Mouse (Mus musculus) forebrain, embryonic 15.5 days (tissue): ENCODE data around the gene Tfap4. TPM values are rescaled to one million over a fixed set of nuclear protein-coding genes. Genes with fewer than 3 reads are reported as not detected.

Experiments used
- ATAC-seq: fragments of 200-750 bp; cut with Nextera tagmentation; replicated peaks from 2 replicates; pipeline ENCODE4 v1.8.0; 2017; ENCODE audit warnings: mild to moderate bottlenecking, moderate TSS enrichment, moderate library complexity
- H3K27ac ChIP-seq: fragments of 300-500 bp; sonication (generic); replicated peaks from 2 replicates; pipeline ENCODE4 v1.5.1; 2015; ENCODE audit warnings: mild to moderate bottlenecking, inconsistent platforms
- H3K27me3 ChIP-seq: fragments of 300-500 bp; sonication (generic); 2 replicates; pipeline ENCODE4 v1.6.1; 2015; ENCODE audit warnings: inconsistent platforms
- H3K36me3 ChIP-seq: fragments of 300-500 bp; sonication (generic); 2 replicates; pipeline ENCODE4 v1.6.1; 2015; ENCODE audit warnings: mild to moderate bottlenecking, inconsistent platforms
- H3K4me1 ChIP-seq: fragments of 300-500 bp; sonication (generic); 2 replicates; pipeline ENCODE4 v1.6.1; 2015; ENCODE audit warnings: inconsistent platforms
- H3K4me2 ChIP-seq: fragments of 300-500 bp; sonication (generic); replicated peaks from 2 replicates; pipeline ENCODE4 v1.6.1; 2015; ENCODE audit warnings: mild to moderate bottlenecking, inconsistent platforms
- H3K4me3 ChIP-seq: fragments of 300-500 bp; sonication (generic); 2 replicates; pipeline ENCODE4 v1.5.1; 2015; ENCODE audit warnings: mild to moderate bottlenecking, inconsistent platforms
- H3K9ac ChIP-seq: fragments of 300-500 bp; sonication (generic); replicated peaks from 2 replicates; pipeline ENCODE4 v1.6.1; 2015; ENCODE audit warnings: mild to moderate bottlenecking, inconsistent platforms
- H3K9me3 ChIP-seq: fragments of 300-500 bp; sonication (generic); 2 replicates; pipeline ENCODE4 v1.6.1; 2016; ENCODE audit warnings: inconsistent platforms
- WGBS: fragments of 180-500 bp; shearing (Covaris S2); methylation state at CpG from one replicate; pipeline ENCODE4 v1.1.7; 2015; ENCODE audit warnings: mixed read lengths; 5-methylcytosine and 5-hydroxymethylcytosine counted together
- polyA plus RNA-seq: library from polyadenylated mRNA; unstranded; fragments of >200 nt; fragmentation: Nextera tagmentation; extraction: Ambion mirVana; gene quantifications from 2 replicates; pipeline ENCODE4 v1.2.1, GENCODE M21; 2015

Gene Tfap4
- 14.3 and 15.2 TPM in 2 replicates for polyA plus RNA-seq

- 1% methylated on average over 15 of the region's 17 CpGs for WGBS
- peak; percentile 20 for ATAC-seq
- peak within 1 kb of the TSS; percentile 73 for H3K9ac ChIP-seq
Measured at GRCm38 (mm10) chr16:4559715-4560144, at the start of gene Tfap4. Gene Tfap4 (minus strand): TSS chr16:4559854.

GRCm38 (mm10) chr16:4608532-4609059 lies 48.9 kb upstream of the Tfap4 start:
- Histone ChIP-seq H3K27me3 (no peaks in the 10 kb centered on the region), H3K27ac (no peak overlapping the region), H3K9me3 (no peaks in the 10 kb centered on the region), H3K9ac (no peak overlapping the region), H3K4me2 (no peak overlapping the region), H3K36me3 (peaks cover 26% of the 10 kb centered on the region), H3K4me3 (no peak overlapping the region), H3K4me1 (peaks cover 25% of the 10 kb centered on the region)
- 87% methylated on average over 19 of the region's 19 CpGs for WGBS
- ATAC-seq: no peak

More at GRCm38 (mm10) chr16:4559715-4560144, at the start of gene Tfap4:
- peaks cover 25% of the 10 kb centered on the region for H3K4me1 ChIP-seq
- H3K9me3 ChIP-seq: no peaks in the 10 kb centered on the region
- peak within 1 kb of the TSS; percentile 88 for H3K4me2 ChIP-seq
- no peaks in the 10 kb centered on the region for H3K27me3 ChIP-seq
- peak within 1 kb of the TSS; percentile 97 for H3K27ac ChIP-seq
- peak within 1 kb of the TSS; percentile 89 for H3K4me3 ChIP-seq
- H3K36me3 ChIP-seq: no peaks in the 10 kb centered on the region

- Histone ChIP-seq H3K9ac (no peak overlapping the region), H3K4me3 (no peak overlapping the region), H3K4me2 (no peak overlapping the region), H3K27ac (no peak overlapping the region; the same call in 1 of the 2 replicates), H3K9me3 (no peaks in the 10 kb centered on the region), H3K27me3 (no peaks in the 10 kb centered on the region), H3K4me1 (peaks cover 28% of the 10 kb centered on the region), H3K36me3 (peaks cover 20% of the 10 kb centered on the region)
- 51% methylated on average over 9 of the region's 9 CpGs for WGBS
- ATAC-seq: 0 out of 2 replicates have a peak, but pooled peaks have one; percentile 42
Measured at GRCm38 (mm10) chr16:4607818-4608531, 48.3 kb upstream of the Tfap4 start.

GRCm38 (mm10) chr16:4606431-4607084 lies 46.9 kb upstream of the Tfap4 start:
- Histone ChIP-seq H3K4me1 (peaks cover 38% of the 10 kb centered on the region), H3K27ac (no peak overlapping the region), H3K9me3 (no peaks in the 10 kb centered on the region), H3K4me2 (no peak overlapping the region), H3K4me3 (no peak overlapping the region), H3K9ac (no peak overlapping the region), H3K27me3 (no peaks in the 10 kb centered on the region), H3K36me3 (peaks cover 10% of the 10 kb centered on the region)
- 46% methylated on average over 5 of the region's 5 CpGs for WGBS
- 0 out of 2 replicates have a peak, but pooled peaks have one; percentile 17 for ATAC-seq

GRCm38 (mm10) chr16:4605514-4606131 lies 46.0 kb upstream of the Tfap4 start:
- peaks cover 5% of the 10 kb centered on the region; the same call in 1 of the 2 replicates for H3K36me3 ChIP-seq
- ATAC-seq: no peak
- H3K27ac ChIP-seq: no peak overlapping the region
- H3K4me1 ChIP-seq: peaks cover 38% of the 10 kb centered on the region
- H3K27me3 ChIP-seq: no peaks in the 10 kb centered on the region
- no peak overlapping the region for H3K4me3 ChIP-seq
- H3K9ac ChIP-seq: no peak overlapping the region
- no peak overlapping the region for H3K4me2 ChIP-seq
- H3K9me3 ChIP-seq: no peaks in the 10 kb centered on the region
- WGBS: 42% methylated on average over 13 of the region's 13 CpGs

- no peaks in the 10 kb centered on the region for H3K9me3 ChIP-seq
- H3K4me1 ChIP-seq: peaks cover 41% of the 10 kb centered on the region
- no peak for ATAC-seq
- H3K27ac ChIP-seq: no peak overlapping the region
- no peaks in the 10 kb centered on the region for H3K27me3 ChIP-seq
- H3K9ac ChIP-seq: no peak overlapping the region
- no peak overlapping the region for H3K4me3 ChIP-seq
- H3K4me2 ChIP-seq: no peak overlapping the region
- 74% methylated on average over 11 of the region's 11 CpGs for WGBS
- H3K36me3 ChIP-seq: no peaks in the 10 kb centered on the region
Measured at GRCm38 (mm10) chr16:4604293-4604837, 44.7 kb upstream of the Tfap4 start.

- H3K4me2 ChIP-seq: no peak overlapping the region
- H3K4me1 ChIP-seq: peaks cover 50% of the 10 kb centered on the region
- no peak overlapping the region for H3K4me3 ChIP-seq
- H3K9ac ChIP-seq: no peak overlapping the region
- 67% methylated on average over 1 of the region's 1 CpGs for WGBS
- no peaks in the 10 kb centered on the region for H3K9me3 ChIP-seq
- no peaks in the 10 kb centered on the region for H3K36me3 ChIP-seq
- ATAC-seq: no peak
- no peak overlapping the region for H3K27ac ChIP-seq
- H3K27me3 ChIP-seq: no peaks in the 10 kb centered on the region
Measured at GRCm38 (mm10) chr16:4603453-4603837, 43.8 kb upstream of the Tfap4 start.

- Histone ChIP-seq H3K9ac (no peak overlapping the region), H3K4me2 (no peak overlapping the region)
- no peak for ATAC-seq
Measured at GRCm38 (mm10) chr16:4602766-4603452, 43.3 kb upstream of the Tfap4 start.

GRCm38 (mm10) chr16:4602189-4602588 lies 42.5 kb upstream of the Tfap4 start:
- Histone ChIP-seq H3K4me2 (no peak overlapping the region), H3K4me3 (no peak overlapping the region), H3K4me1 (peaks cover 58% of the 10 kb centered on the region), H3K27ac (no peak overlapping the region), H3K9ac (no peak overlapping the region), H3K36me3 (no peaks in the 10 kb centered on the region), H3K9me3 (no peaks in the 10 kb centered on the region), H3K27me3 (no peaks in the 10 kb centered on the region)
- 20% methylated on average over 3 of the region's 3 CpGs for WGBS
- ATAC-seq: no peak

More at GRCm38 (mm10) chr16:4602766-4603452, 43.3 kb upstream of the Tfap4 start:
- H3K4me1 ChIP-seq: peaks cover 55% of the 10 kb centered on the region
- 43% methylated on average over 7 of the region's 7 CpGs for WGBS
- H3K27ac ChIP-seq: no peak overlapping the region
- no peaks in the 10 kb centered on the region for H3K9me3 ChIP-seq
- H3K36me3 ChIP-seq: no peaks in the 10 kb centered on the region
- no peak overlapping the region for H3K4me3 ChIP-seq
- no peaks in the 10 kb centered on the region for H3K27me3 ChIP-seq

GRCm38 (mm10) chr16:4600701-4601310 lies 41.2 kb upstream of the Tfap4 start:
- ATAC-seq: no peak
- H3K4me3 ChIP-seq: no peak overlapping the region
- no peaks in the 10 kb centered on the region for H3K36me3 ChIP-seq
- no peak overlapping the region for H3K27ac ChIP-seq
- no peaks in the 10 kb centered on the region for H3K27me3 ChIP-seq
- WGBS: 87% methylated on average over 9 of the region's 9 CpGs
- no peaks in the 10 kb centered on the region for H3K9me3 ChIP-seq
- H3K4me1 ChIP-seq: peaks cover 61% of the 10 kb centered on the region
- no peak overlapping the region for H3K4me2 ChIP-seq
- no peak overlapping the region for H3K9ac ChIP-seq

GRCm38 (mm10) chr16:4599616-4600015 lies 40.0 kb upstream of the Tfap4 start:
- Histone ChIP-seq H3K4me2 (no peak overlapping the region), H3K36me3 (no peaks in the 10 kb centered on the region), H3K27ac (no peak overlapping the region), H3K9me3 (no peaks in the 10 kb centered on the region), H3K4me3 (no peak overlapping the region), H3K4me1 (peaks cover 60% of the 10 kb centered on the region), H3K27me3 (no peaks in the 10 kb centered on the region), H3K9ac (no peak overlapping the region)
- ATAC-seq: no peak
- WGBS: 80% methylated on average over 3 of the region's 3 CpGs
